ENCODE assay signal across 8 mouse cellular contexts in the genomic region with DNA sequence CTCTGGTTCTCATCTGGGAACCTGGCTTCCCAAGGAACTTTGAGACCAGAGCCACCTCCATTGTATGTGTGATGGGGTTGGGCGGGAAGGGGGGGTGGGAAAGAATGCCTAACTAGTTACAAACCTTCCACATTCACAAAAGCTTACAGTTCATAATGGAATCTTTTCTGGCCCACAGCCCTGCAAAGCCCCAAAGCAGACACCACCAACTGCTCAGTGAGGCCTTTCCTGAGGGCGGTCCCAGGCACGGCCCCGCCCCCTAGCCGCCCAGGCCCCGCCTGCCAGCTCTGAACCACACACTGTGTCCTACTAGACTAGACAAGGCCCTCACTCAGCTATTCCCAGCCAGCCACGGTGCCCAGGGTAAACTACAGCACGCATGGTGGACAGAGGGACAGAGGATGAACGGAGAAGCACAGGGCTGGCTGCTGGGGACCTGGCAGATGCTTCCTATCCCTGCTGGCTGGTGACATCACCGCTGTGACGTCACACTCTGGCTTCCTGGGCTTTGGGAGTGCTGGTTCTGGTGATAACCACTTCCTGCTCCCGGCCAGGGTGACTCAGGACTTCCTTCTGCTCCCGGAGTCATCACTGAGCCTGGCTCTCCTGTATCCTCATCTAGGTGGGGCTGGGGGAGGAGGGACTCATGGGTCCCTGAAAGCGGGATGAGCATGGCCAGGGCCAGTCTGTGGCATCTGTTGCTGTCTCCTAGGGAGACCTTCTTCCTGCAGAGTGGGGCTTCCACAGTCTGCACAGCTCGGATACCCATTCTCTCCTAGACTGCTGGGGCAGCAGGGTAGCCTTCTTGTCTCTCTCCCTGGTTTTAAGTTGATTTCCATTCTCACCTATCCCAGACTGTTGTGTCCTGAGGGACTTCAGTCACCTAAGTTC. TPM values are rescaled to one million over a fixed set of nuclear protein-coding genes. Genes with fewer than 3 reads are reported as not detected.
A peak's percentile ranks its signal among the peaks of the same experiment; 100 is the strongest.
DNase-seq lines count a peak whose midpoint lies in the region; ATAC-seq and TF ChIP-seq lines count a peak whose summit lies in the region.
"Not testable (repeated sequence)": the region's sequence is repeated elsewhere in the genome, so short reads cannot be mapped to it uniquely, and the experiment has no call there.

No protein-coding gene starts in this region.

- H3K9ac ChIP-seq in embryonic facial prominence, embryonic 14.5 days (ENCODE audit: low read depth, low read length); heart, embryonic 12.5 days; hindbrain, embryonic 16.5 days (ENCODE audit: low read depth, low read length); lung, embryonic 14.5 days; midbrain, embryonic 14.5 days (replicated peaks; ENCODE audit: low read length): not testable (repeated sequence)
- 0 out of 2 replicates have a peak overlapping the region, but pooled peaks have one; percentile 38 for H3K9ac ChIP-seq in stomach, postnatal 0 days (ENCODE audit: low read length)

- H3K4me2 ChIP-seq in embryonic facial prominence, embryonic 14.5 days (ENCODE audit: low read depth, low read length); hindbrain, embryonic 16.5 days (ENCODE audit: low read length); midbrain, embryonic 14.5 days (ENCODE audit: low read length); stomach, postnatal 0 days (replicated peaks; ENCODE audit: low read depth): not testable (repeated sequence)
- H3K4me2 ChIP-seq in heart, embryonic 12.5 days = peak overlapping the region; percentile 11; the same call in 1 of the 2 replicates
- peak overlapping the region; percentile 39; the same call in 1 of the 2 replicates for H3K4me2 ChIP-seq in lung, embryonic 14.5 days

- peak; percentile 76 for DNase-seq in Muller cell, postnatal 12 days (ENCODE audit: inconsistent ontology term)
- peak; percentile 60 for DNase-seq in embryonic facial prominence, embryonic 14.5 days (ENCODE audit: low spot score)
- not testable (repeated sequence) for DNase-seq in limb, embryonic 10.5 days (ENCODE audit: low spot score); midbrain, embryonic 14.5 days; stomach, postnatal 0 days (ENCODE audit: low spot score)
- peak; percentile 74 for DNase-seq in lung, embryonic 14.5 days

- H3K4me1 ChIP-seq in embryonic facial prominence, embryonic 14.5 days (ENCODE audit: control insufficient read depth, insufficient read depth, low read length) = peaks cover 17% of the 10 kb centered on the region
- peaks cover 31% of the 10 kb centered on the region for H3K4me1 ChIP-seq in heart, embryonic 12.5 days (replicated peaks)
- H3K4me1 ChIP-seq in hindbrain, embryonic 16.5 days (ENCODE audit: control insufficient read depth, insufficient read depth, low read depth, low read length); midbrain, embryonic 14.5 days (ENCODE audit: control insufficient read depth, insufficient read depth, low read length); stomach, postnatal 0 days (replicated peaks; ENCODE audit: control insufficient read depth, insufficient read depth): not testable (repeated sequence)
- H3K4me1 ChIP-seq in limb, embryonic 10.5 days = peaks cover 26% of the 10 kb centered on the region
- H3K4me1 ChIP-seq in lung, embryonic 14.5 days (ENCODE audit: insufficient read depth) = peaks cover 21% of the 10 kb centered on the region

- TF ChIP-seq EP300 in stomach, postnatal 0 days (optimal IDR thresholded peaks at IDR 0.05) = not testable (repeated sequence)

- H3K36me3 ChIP-seq in embryonic facial prominence, embryonic 14.5 days (ENCODE audit: control insufficient read depth, insufficient read depth, low read length); heart, embryonic 12.5 days; hindbrain, embryonic 16.5 days (ENCODE audit: control insufficient read depth, insufficient read depth, low read length); limb, embryonic 10.5 days; lung, embryonic 14.5 days (ENCODE audit: insufficient read depth); midbrain, embryonic 14.5 days (ENCODE audit: control insufficient read depth, insufficient read depth, low read length); stomach, postnatal 0 days (ENCODE audit: control insufficient read depth, insufficient read depth, low read length): not testable (repeated sequence)

- 49% methylated on average over 6 of the region's 15 CpGs for WGBS in embryonic facial prominence, embryonic 14.5 days
- WGBS in heart, embryonic 12.5 days = 42% methylated on average over 12 of the region's 15 CpGs
- 64% methylated on average over 8 of the region's 15 CpGs for whole genome bisulfite sequencing in hindbrain, embryonic 16.5 days
- 70% methylated on average over 11 of the region's 15 CpGs for WGBS in limb, embryonic 10.5 days
- WGBS in lung, embryonic 14.5 days = 41% methylated on average over 10 of the region's 15 CpGs
- 75% methylated on average over 9 of the region's 15 CpGs for WGBS in midbrain, embryonic 14.5 days
- 54% methylated on average over 9 of the region's 15 CpGs for WGBS in stomach, postnatal 0 days

- not testable (repeated sequence) for H3K27me3 ChIP-seq in embryonic facial prominence, embryonic 14.5 days (replicated peaks; ENCODE audit: control insufficient read depth, insufficient read depth, low read length); heart, embryonic 12.5 days (replicated peaks); hindbrain, embryonic 16.5 days (replicated peaks; ENCODE audit: control insufficient read depth, insufficient read depth, low read length); limb, embryonic 10.5 days (ENCODE audit: low read depth, poor library complexity, severe bottlenecking); lung, embryonic 14.5 days (ENCODE audit: insufficient read depth, low read length); midbrain, embryonic 14.5 days (ENCODE audit: control insufficient read depth, insufficient read depth, low read length); stomach, postnatal 0 days (ENCODE audit: control insufficient read depth, insufficient read depth, low read length)

- not testable (repeated sequence) for H3K4me3 ChIP-seq in embryonic facial prominence, embryonic 14.5 days (ENCODE audit: low read depth, low read length); heart, embryonic 12.5 days; hindbrain, embryonic 16.5 days (ENCODE audit: low read length); limb, embryonic 10.5 days; lung, embryonic 14.5 days (ENCODE audit: low read depth, low read length); midbrain, embryonic 14.5 days (replicated peaks; ENCODE audit: low read depth, low read length); stomach, postnatal 0 days (ENCODE audit: low read depth, low read length)

- not testable (repeated sequence) for TF ChIP-seq CTCF in lung, embryonic 14.5 days (IDR thresholded peaks at IDR 0.05; ENCODE audit: low read depth); stomach, postnatal 0 days (IDR thresholded peaks at IDR 0.05; ENCODE audit: low read depth)

- H3K27ac ChIP-seq in embryonic facial prominence, embryonic 14.5 days (replicated peaks; ENCODE audit: low read depth, low read length) = peak overlapping the region; percentile 87
- H3K27ac ChIP-seq in heart, embryonic 12.5 days (ENCODE audit: poor library complexity, severe bottlenecking) = peak overlapping the region; percentile 92
- H3K27ac ChIP-seq in hindbrain, embryonic 16.5 days (ENCODE audit: low read depth, low read length); midbrain, embryonic 14.5 days (replicated peaks; ENCODE audit: low read depth, low read length): not testable (repeated sequence)
- peak overlapping the region; percentile 72 for H3K27ac ChIP-seq in limb, embryonic 10.5 days
- peak overlapping the region; percentile 85 for H3K27ac ChIP-seq in lung, embryonic 14.5 days (ENCODE audit: low read depth)
- peak overlapping the region; percentile 88 for H3K27ac ChIP-seq in stomach, postnatal 0 days (replicated peaks)

- ATAC-seq in embryonic facial prominence, embryonic 14.5 days (ENCODE audit: low read depth) = peak; percentile 82
- peak; percentile 77 for ATAC-seq in heart, embryonic 12.5 days (ENCODE audit: insufficient number of reproducible peaks, low FRiP score)
- peak; percentile 38; the same call in 1 of the 2 replicates for ATAC-seq in hindbrain, embryonic 16.5 days
- peak; percentile 79 for ATAC-seq in lung, embryonic 14.5 days (ENCODE audit: insufficient read depth)
- peak; percentile 37; the same call in 1 of the 2 replicates for ATAC-seq in midbrain, embryonic 14.5 days (ENCODE audit: low FRiP score, low TSS enrichment)
- peak; percentile 62 for ATAC-seq in stomach, postnatal 0 days (ENCODE audit: low FRiP score, low TSS enrichment)

- H3K9me3 ChIP-seq in embryonic facial prominence, embryonic 14.5 days (ENCODE audit: control insufficient read depth, low read length); heart, embryonic 12.5 days (replicated peaks); hindbrain, embryonic 16.5 days (ENCODE audit: control insufficient read depth, low read length); limb, embryonic 10.5 days (replicated peaks); lung, embryonic 14.5 days (ENCODE audit: low read depth, low read length); midbrain, embryonic 14.5 days (ENCODE audit: control insufficient read depth, low read length); stomach, postnatal 0 days (ENCODE audit: control insufficient read depth, low read length): not testable (repeated sequence)

RNA-seq across cellular contexts. Expression of a gene that starts 20.8 kb away (rescaled TPM):
- polyA plus RNA-seq in embryonic facial prominence, embryonic 14.5 days (2014; fragmentation: Nextera tagmentation; extraction: Ambion mirVana) = 670 and 799 TPM in 2 replicates
- polyA plus RNA-seq in heart, embryonic 12.5 days (2016; fragmentation: Nextera tagmentation; extraction: Ambion mirVana) = 1,412 and 1,427 TPM in 2 replicates
- polyA plus RNA-seq in hindbrain, embryonic 16.5 days (2015; fragmentation: Nextera tagmentation; extraction: Ambion mirVana) = 694 and 757 TPM in 2 replicates
- polyA plus RNA-seq in limb, embryonic 10.5 days (2016; fragmentation: Nextera tagmentation; extraction: Ambion mirVana) = 608 and 623 TPM in 2 replicates
- 647 and 712 TPM in 2 replicates for polyA plus RNA-seq in lung, embryonic 14.5 days (2014; fragmentation: Nextera tagmentation; extraction: Ambion mirVana)
- polyA plus RNA-seq in midbrain, embryonic 14.5 days (2014; fragmentation: Nextera tagmentation; extraction: Ambion mirVana) = 644 and 890 TPM in 2 replicates
- 814 and 865 TPM in 2 replicates for polyA plus RNA-seq in stomach, postnatal 0 days (2015; fragmentation: Nextera tagmentation; extraction: Ambion mirVana)

RNA-seq across cellular contexts. Expression of a gene that starts 25.3 kb away (rescaled TPM):
- 0.21 and 0.34 TPM in 2 replicates for polyA plus RNA-seq in embryonic facial prominence, embryonic 14.5 days (2014; fragmentation: Nextera tagmentation; extraction: Ambion mirVana)
- polyA plus RNA-seq in heart, embryonic 12.5 days (2016; fragmentation: Nextera tagmentation; extraction: Ambion mirVana) = 0.14 and 0.37 TPM in 2 replicates
- 0.24 and 0.29 TPM in 2 replicates for polyA plus RNA-seq in hindbrain, embryonic 16.5 days (2015; fragmentation: Nextera tagmentation; extraction: Ambion mirVana)
- polyA plus RNA-seq in limb, embryonic 10.5 days (2016; fragmentation: Nextera tagmentation; extraction: Ambion mirVana) = 0.65 and 0.69 TPM in 2 replicates
- 0.15 and 0.18 TPM in 2 replicates for polyA plus RNA-seq in lung, embryonic 14.5 days (2014; fragmentation: Nextera tagmentation; extraction: Ambion mirVana)
- 0.42 and 0.46 TPM in 2 replicates for polyA plus RNA-seq in midbrain, embryonic 14.5 days (2014; fragmentation: Nextera tagmentation; extraction: Ambion mirVana)
- polyA plus RNA-seq in stomach, postnatal 0 days (2015; fragmentation: Nextera tagmentation; extraction: Ambion mirVana) = 0.01 TPM in 1 of 2 replicates, not detected in the other

RNA-seq across cellular contexts. Expression of a gene that starts 35.1 kb away (rescaled TPM):
- polyA plus RNA-seq in embryonic facial prominence, embryonic 14.5 days (2014; fragmentation: Nextera tagmentation; extraction: Ambion mirVana) = not detected in 2 replicates
- polyA plus RNA-seq in heart, embryonic 12.5 days (2016; fragmentation: Nextera tagmentation; extraction: Ambion mirVana) = 0.62 and 0.64 TPM in 2 replicates
- polyA plus RNA-seq in hindbrain, embryonic 16.5 days (2015; fragmentation: Nextera tagmentation; extraction: Ambion mirVana) = not detected in 2 replicates
- not detected in 2 replicates for polyA plus RNA-seq in limb, embryonic 10.5 days (2016; fragmentation: Nextera tagmentation; extraction: Ambion mirVana)
- not detected in 2 replicates for polyA plus RNA-seq in lung, embryonic 14.5 days (2014; fragmentation: Nextera tagmentation; extraction: Ambion mirVana)
- not detected in 2 replicates for polyA plus RNA-seq in midbrain, embryonic 14.5 days (2014; fragmentation: Nextera tagmentation; extraction: Ambion mirVana)
- 0.08 and 0.13 TPM in 2 replicates for polyA plus RNA-seq in stomach, postnatal 0 days (2015; fragmentation: Nextera tagmentation; extraction: Ambion mirVana)

RNA-seq across cellular contexts. Expression of a gene that starts 38.1 kb away (rescaled TPM):
- polyA plus RNA-seq in embryonic facial prominence, embryonic 14.5 days (2014; fragmentation: Nextera tagmentation; extraction: Ambion mirVana) = 15.3 and 17.2 TPM in 2 replicates
- 17.9 and 19.8 TPM in 2 replicates for polyA plus RNA-seq in heart, embryonic 12.5 days (2016; fragmentation: Nextera tagmentation; extraction: Ambion mirVana)
- 17.9 and 36.4 TPM in 2 replicates for polyA plus RNA-seq in hindbrain, embryonic 16.5 days (2015; fragmentation: Nextera tagmentation; extraction: Ambion mirVana)
- 4.8 and 6.0 TPM in 2 replicates for polyA plus RNA-seq in limb, embryonic 10.5 days (2016; fragmentation: Nextera tagmentation; extraction: Ambion mirVana)
- 28.9 and 29.0 TPM in 2 replicates for polyA plus RNA-seq in lung, embryonic 14.5 days (2014; fragmentation: Nextera tagmentation; extraction: Ambion mirVana)
- polyA plus RNA-seq in midbrain, embryonic 14.5 days (2014; fragmentation: Nextera tagmentation; extraction: Ambion mirVana) = 36.2 and 38.1 TPM in 2 replicates
- polyA plus RNA-seq in stomach, postnatal 0 days (2015; fragmentation: Nextera tagmentation; extraction: Ambion mirVana) = 18.9 and 21.5 TPM in 2 replicates
